Mouse (Mus musculus): ENCODE measurements at regions not wholly inside any gene's neighbourhood (a gene's known extent, or its start where the extent isn't known, plus 50 kb on each side); places are given as distances from the start of the nearest gene placed in this dataset.

- no peak for DNase-seq (ENCODE audit: low spot score)
Measured at GRCm38 (mm10) chr11:24226755-24227154, 148.9 kb downstream of the Bcl11a start.

- no peak for DNase-seq (ENCODE audit: low spot score)
Measured at GRCm38 (mm10) chr11:24233376-24233775, 155.5 kb downstream of the Bcl11a start.

GRCm38 (mm10) chr11:24233821-24234220, 156.0 kb downstream of the Bcl11a start:
- DNase-seq (ENCODE audit: low spot score), result no peak

- DNase-seq (ENCODE audit: low spot score), result no peak
Measured at GRCm38 (mm10) chr11:24234422-24234821, 156.6 kb downstream of the Bcl11a start.

GRCm38 (mm10) chr11:24235326-24235725, 157.5 kb downstream of the Bcl11a start:
- no peak for DNase-seq (ENCODE audit: low spot score)

GRCm38 (mm10) chr11:24239631-24240030, 161.8 kb downstream of the Bcl11a start:
- no peak for DNase-seq (ENCODE audit: low spot score)

GRCm38 (mm10) chr11:24242096-24242495, 164.2 kb downstream of the Bcl11a start:
- no peak for DNase-seq (ENCODE audit: low spot score)

- DNase-seq (ENCODE audit: low spot score), result no peak
Measured at GRCm38 (mm10) chr11:24242888-24243287, 165.0 kb downstream of the Bcl11a start.

GRCm38 (mm10) chr11:24245390-24245789, 167.5 kb downstream of the Bcl11a start:
- DNase-seq (ENCODE audit: low spot score), result no peak

- DNase-seq (ENCODE audit: low spot score), result no peak
Measured at GRCm38 (mm10) chr11:24246314-24246713, 168.5 kb downstream of the Bcl11a start.

- no peak for DNase-seq (ENCODE audit: low spot score)
Measured at GRCm38 (mm10) chr11:24247285-24247684, 169.4 kb downstream of the Bcl11a start.

- DNase-seq (ENCODE audit: low spot score), result no peak
Measured at GRCm38 (mm10) chr11:24251516-24251915, 173.7 kb downstream of the Bcl11a start.

GRCm38 (mm10) chr11:24255201-24256060, 177.6 kb downstream of the Bcl11a start:
- no peak for DNase-seq (ENCODE audit: low spot score)

GRCm38 (mm10) chr11:24257741-24258140, 179.9 kb downstream of the Bcl11a start:
- no peak for DNase-seq (ENCODE audit: low spot score)

GRCm38 (mm10) chr11:24258340-24258739, 180.5 kb downstream of the Bcl11a start:
- DNase-seq (ENCODE audit: low spot score), result no peak

GRCm38 (mm10) chr11:24259668-24260067, 181.8 kb downstream of the Bcl11a start:
- no peak for DNase-seq (ENCODE audit: low spot score)

- DNase-seq (ENCODE audit: low spot score), result no peak
Measured at GRCm38 (mm10) chr11:24269046-24269445, 191.2 kb downstream of the Bcl11a start.

GRCm38 (mm10) chr11:24281628-24282027, 203.8 kb downstream of the Bcl11a start:
- DNase-seq (ENCODE audit: low spot score), result no peak

- DNase-seq (ENCODE audit: low spot score), result no peak
Measured at GRCm38 (mm10) chr11:24282556-24282955, 204.7 kb downstream of the Bcl11a start.

- DNase-seq (ENCODE audit: low spot score), result no peak
Measured at GRCm38 (mm10) chr11:24286129-24287108, 208.6 kb downstream of the Bcl11a start.

GRCm38 (mm10) chr11:24293209-24293608, 215.4 kb downstream of the Bcl11a start:
- DNase-seq (ENCODE audit: low spot score), result no peak

- DNase-seq (ENCODE audit: low spot score), result no peak
Measured at GRCm38 (mm10) chr11:24293860-24294531, 216.1 kb downstream of the Bcl11a start.

Data from left cerebral cortex, adult 11 months (tissue).